ENCODE assay signal across 7 mouse cellular contexts in the genomic region with DNA sequence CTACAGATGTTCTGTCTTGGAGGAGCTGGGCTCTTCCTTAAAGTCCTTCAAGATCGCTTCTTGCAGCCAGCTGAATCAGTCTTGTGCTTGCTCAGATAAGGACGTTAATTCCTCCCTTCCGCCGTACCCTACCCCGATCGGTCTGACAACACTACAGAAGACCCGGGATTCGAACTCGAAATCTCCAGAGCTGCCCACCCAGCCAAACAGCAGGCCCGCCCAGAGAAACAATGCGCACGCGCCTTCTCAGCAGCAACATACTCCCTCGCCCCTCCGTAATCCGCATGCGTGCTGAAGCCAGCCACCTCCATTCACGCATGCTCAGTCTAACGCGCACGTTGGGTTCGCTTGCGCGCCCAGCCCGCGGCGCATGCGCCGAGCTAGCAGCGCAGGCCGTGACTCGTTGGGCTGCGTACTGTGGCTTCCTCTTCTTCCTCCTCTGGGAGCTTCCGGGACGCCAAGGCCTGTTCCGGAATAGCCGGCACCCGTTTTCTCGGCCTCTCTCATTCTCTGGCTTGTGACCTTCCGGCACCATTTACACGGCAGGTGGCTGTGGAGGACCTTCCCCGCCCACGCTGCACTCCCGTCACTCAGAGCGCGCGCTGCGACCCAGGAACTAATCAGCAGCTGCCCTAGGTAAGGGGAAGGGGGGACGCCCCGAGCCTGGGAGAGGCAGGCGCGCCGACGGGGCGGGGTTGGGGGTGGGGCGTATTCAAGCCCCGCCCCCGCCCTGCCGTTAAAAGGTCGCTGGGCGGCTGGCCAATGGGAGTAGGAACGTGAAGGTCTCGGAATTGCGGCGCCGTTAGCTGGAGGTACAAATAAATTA. TPM values are rescaled to one million over a fixed set of nuclear protein-coding genes. Genes with fewer than 3 reads are reported as not detected.
DNase-seq lines count a peak whose midpoint lies in the region; ATAC-seq lines count a peak whose summit lies in the region.

A gene (plus strand): TSS at position 364 of the 826 bp plus-strand sequence.

- H3K27ac ChIP-seq in intestine, embryonic 16.5 days (ENCODE audit: low read length), result peak within 1 kb of the TSS; percentile 99
- H3K27ac ChIP-seq in midbrain, embryonic 11.5 days (ENCODE audit: low read depth, low read length), result peak within 1 kb of the TSS; percentile 84

- peak; percentile 99 for DNase-seq in adrenal gland, adult 2 months
- peak; percentile 100 for DNase-seq in embryo, embryonic 11.5 days (ENCODE audit: low read depth, low spot score)
- DNase-seq in gastrocnemius, postnatal 36 days, result peak; percentile 92 to 96
- peak; percentile 96 to 97 for DNase-seq in left cerebral cortex, postnatal 36 days (ENCODE audit: low spot score in 2 of 2)
- peak; percentile 100 for DNase-seq in midbrain, embryonic 11.5 days (ENCODE audit: low spot score, missing footprints)
- DNase-seq in skeletal muscle tissue, adult 2 months (ENCODE audit: low read depth, low spot score), result peak; percentile 100

- peaks cover 5% of the 10 kb centered on the region for H3K4me1 ChIP-seq in intestine, embryonic 16.5 days (ENCODE audit: control insufficient read depth, insufficient read depth, low read length)
- H3K4me1 ChIP-seq in midbrain, embryonic 11.5 days (ENCODE audit: control insufficient read depth, insufficient read depth, low read length), result no peaks in the 10 kb centered on the region; the same call in 1 of the 2 replicates

- 2% methylated on average over 66 of the region's 66 CpGs for WGBS in intestine, embryonic 16.5 days
- 2% methylated on average over 66 of the region's 66 CpGs for WGBS in midbrain, embryonic 11.5 days

- 0 out of 2 replicates have a peak, but pooled peaks cover 3% of the 10 kb centered on the region for H3K36me3 ChIP-seq in intestine, embryonic 16.5 days (ENCODE audit: control insufficient read depth, insufficient read depth, low read length)
- H3K36me3 ChIP-seq in midbrain, embryonic 11.5 days (ENCODE audit: control insufficient read depth, insufficient read depth, low read length), result peaks cover 3% of the 10 kb centered on the region; the same call in 1 of the 2 replicates

- intact Hi-C loops in gastrocnemius, postnatal 36 days (cut with DNase I), result loop anchor here (5.0 kb wide), 1 partner anchor 82 kb away; a partner anchor contains a TSS
- intact Hi-C loops in left cerebral cortex, postnatal 36 days (cut with DNase I), result no loop called here

- peak within 1 kb of the TSS; percentile 82 for H3K9ac ChIP-seq in intestine, embryonic 16.5 days (ENCODE audit: low read depth, low read length)
- H3K9ac ChIP-seq in midbrain, embryonic 11.5 days (ENCODE audit: low read length), result peak within 1 kb of the TSS; percentile 65

- no peaks in the 10 kb centered on the region for H3K27me3 ChIP-seq in intestine, embryonic 16.5 days (replicated peaks; ENCODE audit: control insufficient read depth, insufficient read depth, low read length)
- H3K27me3 ChIP-seq in midbrain, embryonic 11.5 days (ENCODE audit: control insufficient read depth, insufficient read depth, low read length), result no peaks in the 10 kb centered on the region

- H3K4me2 ChIP-seq in intestine, embryonic 16.5 days (ENCODE audit: low read depth, low read length), result peak within 1 kb of the TSS; percentile 71
- peak within 1 kb of the TSS; percentile 62 for H3K4me2 ChIP-seq in midbrain, embryonic 11.5 days

- peak within 1 kb of the TSS; percentile 67 for H3K4me3 ChIP-seq in intestine, embryonic 16.5 days (ENCODE audit: low read length)
- peak within 1 kb of the TSS; percentile 49 for H3K4me3 ChIP-seq in midbrain, embryonic 11.5 days (ENCODE audit: low read depth, low read length)

- H3K9me3 ChIP-seq in intestine, embryonic 16.5 days (ENCODE audit: control insufficient read depth, low read length), result peaks cover 3% of the 10 kb centered on the region; the same call in 1 of the 2 replicates
- no peaks in the 10 kb centered on the region; the same call in 1 of the 2 replicates for H3K9me3 ChIP-seq in midbrain, embryonic 11.5 days (ENCODE audit: control insufficient read depth, low read length)

- peak; percentile 97 for ATAC-seq in intestine, embryonic 16.5 days
- ATAC-seq in midbrain, embryonic 11.5 days (ENCODE audit: low FRiP score), result peak; percentile 96

RNA-seq across cellular contexts. Expression of the gene that starts here (rescaled TPM):
- total RNA-seq in adrenal gland, adult 2 months (2021), result 10 to 100 TPM; 19.7 to 20.2 TPM
- polyA plus RNA-seq in adrenal gland, adult 2 months (2012; rRNA removed), result 45.8 and 46.0 TPM in 2 replicates
- total RNA-seq in gastrocnemius, postnatal 36 days (2021), result 10 to 100 TPM in 1 of 2 experiments, 1 to 10 TPM in 1; 9.8 to 11.5 TPM
- 20.4 and 22.0 TPM in 2 replicates for polyA plus RNA-seq in intestine, embryonic 16.5 days (2015; fragmentation: Nextera tagmentation; extraction: Ambion mirVana)
- 10 to 100 TPM; 39.6 to 51.1 TPM for total RNA-seq in left cerebral cortex, postnatal 36 days (2021)
- 18.7 and 20.9 TPM in 2 replicates for polyA plus RNA-seq in midbrain, embryonic 11.5 days (2014; fragmentation: Nextera tagmentation; extraction: Ambion mirVana)

Comparison
In these comparisons a context has a peak if more than half of its experiments do, and no peak if none do; other contexts are left out.
1. Peak in every context shown above with its lines: DNase-seq, ATAC-seq, H3K4me3 ChIP-seq and H3K27ac ChIP-seq.